Mouse (Mus musculus) limb, embryonic 13.5 days (tissue): Measurements from ENCODE around the gene Jsrp1. TPM values are rescaled to one million over a fixed set of nuclear protein-coding genes. Genes with fewer than 3 reads are reported as not detected.

Experiments
- ATAC-seq: fragments of 200-750 bp; cut with Nextera tagmentation; 2 replicates; pipeline ENCODE4 v1.8.0; 2017; ENCODE audit warnings: low read depth, moderate number of reproducible peaks, moderate TSS enrichment; ENCODE audit not compliant: low FRiP score
- H3K27ac ChIP-seq: fragments of 300-500 bp; sonication (generic); 2 replicates; pipeline ENCODE4 v1.5.1; 2015; ENCODE audit warnings: inconsistent platforms, mild to moderate bottlenecking, moderate library complexity
- H3K27me3 ChIP-seq: fragments of 300-500 bp; sonication (generic); 2 replicates; pipeline ENCODE4 v1.6.1; 2015; ENCODE audit warnings: mild to moderate bottlenecking, inconsistent platforms
- H3K36me3 ChIP-seq: fragments of 300-500 bp; sonication (generic); 2 replicates; pipeline ENCODE4 v1.6.1; 2015; ENCODE audit warnings: inconsistent platforms, mild to moderate bottlenecking, moderate library complexity
- H3K4me1 ChIP-seq: fragments of 300-500 bp; sonication (generic); 2 replicates; pipeline ENCODE4 v1.6.1; 2015; ENCODE audit warnings: inconsistent platforms
- H3K4me2 ChIP-seq: fragments of 300-500 bp; sonication (generic); replicated peaks from 2 replicates; pipeline ENCODE4 v1.6.1; 2015; ENCODE audit warnings: inconsistent platforms, mild to moderate bottlenecking, moderate library complexity
- H3K4me3 ChIP-seq: fragments of 300-500 bp; sonication (generic); 2 replicates; pipeline ENCODE4 v1.5.1; 2015; ENCODE audit warnings: moderate library complexity, mild to moderate bottlenecking, inconsistent platforms
- H3K9ac ChIP-seq: fragments of 300-500 bp; sonication (generic); 2 replicates; pipeline ENCODE4 v1.6.1; 2015; ENCODE audit warnings: mild to moderate bottlenecking, inconsistent platforms
- H3K9me3 ChIP-seq: fragments of 300-500 bp; sonication (generic); 2 replicates; pipeline ENCODE4 v1.6.1; 2016; ENCODE audit warnings: inconsistent platforms
- WGBS: fragments of 180-500 bp; shearing (Covaris S2); methylation state at CpG from one replicate; pipeline ENCODE4 v1.1.7; 2015; 5-methylcytosine and 5-hydroxymethylcytosine counted together
- polyA plus RNA-seq: library from polyadenylated mRNA; unstranded; fragments of >200 nt; fragmentation: Nextera tagmentation; extraction: Ambion mirVana; gene quantifications from 2 replicates; pipeline ENCODE4 v1.2.1, GENCODE M21; 2015

Gene Jsrp1
- polyA plus RNA-seq, 1 experiment from 2014 or later = 4.5 TPM

DNA sequence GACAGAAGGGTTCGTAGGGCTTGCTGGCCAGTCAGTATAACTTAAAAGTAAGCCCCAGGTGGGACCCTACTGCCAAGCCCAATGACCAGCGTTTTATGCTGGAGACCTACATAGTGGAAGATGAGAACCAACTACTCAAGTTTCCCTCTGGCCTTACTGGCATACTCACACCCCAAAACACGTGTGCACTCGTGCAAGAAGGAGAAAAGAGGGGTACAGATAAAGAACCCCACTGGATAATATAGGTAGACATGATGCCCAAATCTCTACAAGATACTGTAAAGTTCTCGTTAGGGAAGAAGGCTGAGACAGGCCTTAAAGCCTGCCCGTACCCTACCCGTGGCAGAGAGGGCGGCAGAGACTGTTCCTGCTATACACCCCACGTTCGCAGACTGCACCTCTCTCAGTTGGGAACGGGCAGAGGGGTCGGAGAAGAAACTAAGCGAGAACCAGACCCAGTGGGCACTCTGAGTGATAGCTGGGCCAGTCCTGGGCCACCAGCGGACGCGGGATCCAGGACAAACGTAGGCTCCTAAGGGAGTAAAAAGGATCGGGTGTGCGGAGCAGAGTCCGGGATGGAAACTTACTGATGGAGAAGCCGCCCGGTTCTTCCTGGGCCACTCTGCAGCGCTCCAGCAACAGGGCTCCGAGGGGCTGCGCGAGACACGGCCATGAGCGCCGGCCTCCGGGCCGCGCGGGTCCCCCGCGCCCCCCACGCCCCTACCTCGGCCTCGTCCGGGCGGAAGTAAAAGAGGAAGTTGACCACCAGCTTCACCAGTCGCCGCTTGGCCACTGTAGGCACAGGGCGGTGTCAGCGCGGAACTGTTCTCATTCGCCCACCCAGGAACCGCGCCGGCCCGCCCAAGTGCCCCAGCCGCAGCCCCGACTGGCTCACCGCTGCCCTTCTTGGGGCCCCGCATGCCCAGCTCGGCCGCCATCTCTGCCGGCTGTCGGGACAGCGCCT lies 15.8 kb downstream of the Jsrp1 start:
- Histone ChIP-seq H3K9me3 (no peaks in the 10 kb centered on the region), H3K36me3 (peaks cover 68% of the 10 kb centered on the region), H3K9ac (peak overlapping the region; percentile 99), H3K27ac (peak overlapping the region; percentile 98), H3K4me1 (peaks cover 27% of the 10 kb centered on the region), H3K4me2 (peak overlapping the region; percentile 92), H3K27me3 (no peaks in the 10 kb centered on the region), H3K4me3 (peak overlapping the region; percentile 89)
- WGBS = 2% methylated on average over 59 of the region's 59 CpGs
- ATAC-seq = peak; percentile 57

DNA sequence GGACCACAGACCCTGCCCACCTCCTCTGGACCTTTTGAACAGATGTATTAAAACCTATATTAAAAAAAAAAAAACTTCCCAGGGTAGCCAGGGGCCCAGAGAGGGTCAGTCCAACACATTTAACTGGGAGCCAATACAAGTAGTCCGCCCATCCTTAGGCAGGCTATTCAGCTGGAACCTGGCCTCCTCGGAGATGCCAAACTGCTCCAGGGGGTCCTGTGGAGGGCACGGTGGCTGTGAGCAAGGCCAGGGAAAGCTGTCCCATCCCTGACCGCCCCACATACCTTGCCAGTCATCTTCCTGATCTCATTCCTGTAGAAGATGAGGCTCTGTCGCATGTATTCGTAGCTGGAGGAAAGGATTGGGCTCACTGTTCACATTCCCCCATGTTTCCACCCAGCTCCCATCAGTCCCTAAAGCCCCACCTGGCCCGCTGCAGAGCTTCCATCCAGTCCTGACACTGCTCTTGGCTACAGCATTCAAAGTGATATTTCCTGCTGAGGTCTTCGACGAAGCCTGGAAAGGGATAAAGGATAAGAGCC lies 16.9 kb downstream of the Jsrp1 start:
- no peak for ATAC-seq

DNA sequence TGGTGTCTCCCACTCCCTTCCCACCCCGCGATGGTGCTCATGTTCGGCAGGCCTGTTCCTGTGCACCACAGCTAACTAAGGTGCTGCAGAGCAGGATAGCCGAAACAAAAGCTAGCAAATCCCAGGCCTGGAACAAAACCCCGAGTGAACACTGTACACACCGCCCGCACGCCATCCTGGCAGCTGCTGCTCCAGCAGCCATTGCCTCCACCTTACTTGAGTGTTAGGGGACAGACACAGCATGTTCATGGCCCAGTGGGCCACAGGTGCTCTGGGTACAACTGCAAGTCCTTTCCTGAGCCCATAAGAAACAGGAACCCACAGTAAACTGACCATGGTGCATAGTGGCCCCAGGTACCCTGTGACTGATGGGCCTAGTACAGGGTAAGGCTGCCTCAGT lies 18.5 kb downstream of the Jsrp1 start:
- Histone ChIP-seq H3K27ac (no peak overlapping the region), H3K4me2 (no peak overlapping the region), H3K4me3 (no peak overlapping the region), H3K36me3 (peaks cover 69% of the 10 kb centered on the region), H3K4me1 (peaks cover 20% of the 10 kb centered on the region), H3K27me3 (no peaks in the 10 kb centered on the region), H3K9me3 (no peaks in the 10 kb centered on the region), H3K9ac (no peak overlapping the region)
- WGBS = 88% methylated on average over 8 of the region's 8 CpGs
- no peak for ATAC-seq

More for the DNA sequence above, 16.9 kb downstream of the Jsrp1 start:
- H3K27me3 ChIP-seq = no peaks in the 10 kb centered on the region
- peak overlapping the region; percentile 89 for H3K4me3 ChIP-seq
- H3K9me3 ChIP-seq = no peaks in the 10 kb centered on the region
- H3K4me1 ChIP-seq = peaks cover 27% of the 10 kb centered on the region
- peak overlapping the region; percentile 99 for H3K9ac ChIP-seq
- peaks cover 68% of the 10 kb centered on the region for H3K36me3 ChIP-seq
- H3K27ac ChIP-seq = no peak overlapping the region; the same call in 1 of the 2 replicates
- WGBS = 93% methylated on average over 9 of the region's 9 CpGs
- H3K4me2 ChIP-seq = peak overlapping the region; percentile 92

DNA sequence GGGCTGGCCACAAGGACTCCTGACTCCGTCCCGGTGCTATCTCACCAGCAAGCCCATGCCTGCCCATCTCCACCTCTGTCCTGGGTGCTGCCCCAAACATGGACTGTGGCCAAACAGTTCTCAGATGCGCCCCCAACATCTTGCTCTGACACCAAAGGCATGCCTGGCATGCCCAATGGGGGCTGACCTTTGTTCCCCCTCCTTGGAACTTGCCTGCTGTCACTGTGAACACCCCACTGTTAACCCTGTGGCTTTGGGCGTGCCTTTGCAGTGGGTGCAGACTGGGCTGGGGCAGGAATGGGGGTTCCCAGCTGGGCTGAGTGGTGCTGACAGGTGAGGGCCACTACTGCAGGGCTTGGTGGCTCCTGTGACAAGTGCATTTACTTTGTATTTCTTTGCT lies 19.5 kb downstream of the Jsrp1 start:
- no peaks in the 10 kb centered on the region for H3K9me3 ChIP-seq
- H3K36me3 ChIP-seq = peaks cover 77% of the 10 kb centered on the region
- no peak overlapping the region for H3K4me2 ChIP-seq
- peaks cover 14% of the 10 kb centered on the region for H3K4me1 ChIP-seq
- H3K4me3 ChIP-seq = no peak overlapping the region
- no peak for ATAC-seq
- no peaks in the 10 kb centered on the region for H3K27me3 ChIP-seq
- H3K27ac ChIP-seq = no peak overlapping the region
- no peak overlapping the region for H3K9ac ChIP-seq
- WGBS = 84% methylated on average over 4 of the region's 4 CpGs

DNA sequence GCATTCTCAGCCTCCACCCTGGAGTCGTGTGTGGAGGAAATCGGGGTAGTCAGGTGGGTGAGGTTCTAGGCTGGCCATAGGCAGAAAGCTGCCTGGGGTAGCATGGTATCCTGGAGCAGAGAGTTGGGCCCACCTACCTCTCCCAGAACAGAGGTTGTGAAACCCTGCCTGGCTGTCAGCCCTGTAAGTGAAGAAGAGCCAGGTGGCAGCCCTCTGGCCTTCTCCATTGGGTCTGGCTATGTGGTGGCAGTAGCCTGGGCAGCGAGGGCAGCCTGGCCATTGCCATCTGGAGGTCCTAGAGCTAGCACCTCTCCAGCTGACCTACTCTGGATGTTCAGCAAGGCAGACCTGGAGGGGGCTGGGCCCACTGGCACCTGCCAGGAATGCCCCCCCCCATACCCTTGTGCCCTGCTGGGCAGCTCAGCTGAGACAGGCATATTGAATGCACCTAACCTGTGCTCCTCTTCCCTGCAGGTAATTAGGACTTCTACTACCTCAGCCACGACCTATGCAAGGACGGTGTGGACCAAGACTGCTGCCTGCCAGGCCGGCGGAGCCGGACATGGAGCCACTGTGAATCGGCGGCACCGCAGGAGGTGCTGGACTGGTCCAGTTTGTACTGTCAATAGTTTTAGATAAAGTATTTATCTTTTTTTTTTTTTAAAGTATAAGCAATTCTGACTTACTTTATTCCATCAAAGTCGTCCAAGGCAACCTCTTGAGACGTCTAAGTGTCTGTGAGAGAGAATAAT lies 20.1 kb downstream of the Jsrp1 start:
- WGBS = 90% methylated on average over 13 of the region's 13 CpGs
- H3K27ac ChIP-seq = no peak overlapping the region
- ATAC-seq = no peak
- no peaks in the 10 kb centered on the region for H3K9me3 ChIP-seq
- H3K4me1 ChIP-seq = peaks cover 14% of the 10 kb centered on the region
- no peaks in the 10 kb centered on the region for H3K27me3 ChIP-seq
- H3K36me3 ChIP-seq = peaks cover 83% of the 10 kb centered on the region
- H3K9ac ChIP-seq = no peak overlapping the region
- no peak overlapping the region for H3K4me3 ChIP-seq
- no peak overlapping the region for H3K4me2 ChIP-seq

DNA sequence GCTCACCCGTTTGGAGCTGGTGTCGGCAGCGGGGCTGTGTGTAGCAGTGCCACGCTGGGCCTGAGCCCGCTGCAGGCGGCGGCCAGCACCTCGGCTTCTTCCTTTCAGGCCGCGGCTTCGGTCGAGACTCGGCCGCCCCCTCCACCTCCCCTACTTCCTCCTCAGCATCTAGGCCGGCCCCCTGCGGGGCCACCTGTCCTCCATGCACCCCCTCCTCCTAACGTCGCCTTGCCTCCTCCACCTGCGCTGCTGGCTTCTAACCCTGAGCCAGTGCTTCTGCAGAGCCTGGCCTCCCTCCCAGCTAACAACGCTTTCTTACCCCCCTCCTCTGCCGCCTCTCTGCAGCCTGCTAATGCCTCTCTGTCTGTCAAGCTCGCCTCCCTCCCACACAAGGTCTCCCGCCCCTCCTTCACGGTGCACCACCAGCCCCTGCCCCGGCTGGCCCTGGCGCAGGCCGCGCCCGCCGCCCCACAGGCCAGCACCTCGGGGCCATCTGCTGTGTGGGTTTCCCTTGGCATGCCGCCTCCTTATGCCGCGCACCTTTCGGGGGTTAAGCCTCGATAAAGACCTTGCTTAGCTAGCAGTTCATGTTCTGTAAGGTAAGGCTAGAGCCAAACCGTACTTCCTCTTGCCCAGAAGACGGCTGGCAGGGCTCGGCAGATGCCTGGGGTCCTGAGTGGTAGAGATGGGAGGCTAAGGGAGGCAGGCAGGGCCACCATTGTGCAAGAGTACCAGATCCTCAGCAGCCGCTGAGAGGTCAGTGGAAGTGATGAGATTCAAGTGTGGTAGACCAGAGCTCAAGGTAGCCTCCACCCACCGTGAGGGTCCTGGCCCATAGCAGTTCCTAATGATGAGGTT lies 20.9 kb downstream of the Jsrp1 start:
- no peak overlapping the region for H3K9ac ChIP-seq
- no peak overlapping the region for H3K27ac ChIP-seq
- H3K9me3 ChIP-seq = no peaks in the 10 kb centered on the region
- H3K4me2 ChIP-seq = no peak overlapping the region
- no peaks in the 10 kb centered on the region for H3K27me3 ChIP-seq
- 73% methylated on average over 41 of the region's 41 CpGs for WGBS
- peaks cover 91% of the 10 kb centered on the region for H3K36me3 ChIP-seq
- no peak for ATAC-seq
- peaks cover 14% of the 10 kb centered on the region for H3K4me1 ChIP-seq
- H3K4me3 ChIP-seq = no peak overlapping the region

DNA sequence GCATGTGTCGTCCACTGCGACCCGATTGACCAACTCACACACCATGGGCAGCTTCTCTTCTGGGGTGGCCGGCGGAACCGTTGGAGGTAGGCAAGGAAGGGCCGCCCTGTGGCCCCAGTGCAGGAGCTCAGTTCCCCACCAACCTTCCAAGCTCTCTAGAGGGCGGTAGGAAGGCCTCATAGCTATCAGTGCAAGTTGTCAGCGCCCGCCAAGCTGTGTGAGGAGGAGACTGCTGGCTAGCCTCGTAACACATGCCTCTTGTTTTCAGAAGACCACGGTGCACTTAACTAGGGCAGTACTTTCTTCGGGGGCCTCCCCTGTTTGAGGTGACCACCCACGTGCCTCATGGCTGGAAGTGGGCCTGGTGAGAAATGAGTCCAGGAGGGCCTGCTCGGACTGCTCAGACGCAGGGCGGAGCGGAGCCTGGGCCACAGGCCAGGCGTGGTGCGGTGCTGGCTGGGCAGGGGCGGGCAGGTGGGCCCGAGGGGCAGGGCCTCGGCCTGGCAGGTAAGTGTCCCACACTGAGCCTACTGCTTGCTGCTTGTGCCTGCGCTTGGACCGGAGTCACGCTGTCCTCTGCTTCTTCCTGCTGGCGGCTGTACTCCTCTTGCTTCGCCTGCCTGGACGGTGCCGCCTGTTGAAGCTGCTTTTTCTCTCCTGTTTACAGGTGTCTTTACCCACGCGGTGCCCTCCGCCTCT lies 21.7 kb downstream of the Jsrp1 start:
- H3K4me3 ChIP-seq = no peak overlapping the region
- H3K27ac ChIP-seq = no peak overlapping the region
- no peak overlapping the region for H3K4me2 ChIP-seq
- no peak for ATAC-seq
- H3K4me1 ChIP-seq = peaks cover 7% of the 10 kb centered on the region
- H3K9me3 ChIP-seq = no peaks in the 10 kb centered on the region
- no peaks in the 10 kb centered on the region for H3K27me3 ChIP-seq
- 78% methylated on average over 33 of the region's 33 CpGs for WGBS
- no peak overlapping the region for H3K9ac ChIP-seq
- peaks cover 98% of the 10 kb centered on the region for H3K36me3 ChIP-seq

DNA sequence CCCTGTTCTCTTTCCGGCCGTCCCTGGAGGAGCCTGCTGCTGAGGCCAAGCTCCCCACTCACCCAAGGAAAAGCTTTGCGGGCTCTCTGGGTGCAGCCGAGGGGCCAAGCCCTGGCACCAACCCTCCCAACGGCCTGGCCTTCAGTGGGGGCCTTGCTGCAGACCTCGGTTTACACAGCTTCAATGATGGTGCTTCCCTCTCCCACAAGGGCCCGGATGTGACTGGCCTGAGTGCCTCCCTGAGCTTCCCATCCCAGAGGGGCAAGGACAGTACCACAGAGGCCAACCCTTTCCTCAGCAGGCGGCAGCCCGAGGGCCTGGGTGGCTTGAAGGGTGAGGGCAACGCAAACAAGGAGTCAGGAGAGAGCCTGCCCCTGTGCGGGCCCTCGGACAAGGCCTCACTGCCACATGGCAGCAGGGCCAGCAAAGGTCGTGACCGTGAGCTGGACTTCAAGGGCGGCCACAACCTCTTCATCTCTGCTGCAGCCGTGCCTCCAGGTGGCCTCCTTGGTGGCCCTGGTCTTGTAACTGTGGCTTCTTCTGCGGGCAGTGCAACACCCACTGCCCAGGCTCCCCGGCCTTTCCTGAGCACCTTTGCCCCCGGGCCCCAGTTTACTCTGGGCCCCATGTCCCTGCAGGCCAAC lies 22.4 kb downstream of the Jsrp1 start:
- WGBS = 86% methylated on average over 19 of the region's 19 CpGs
- no peak overlapping the region for H3K9ac ChIP-seq
- H3K27me3 ChIP-seq = no peaks in the 10 kb centered on the region
- no peak overlapping the region for H3K27ac ChIP-seq
- H3K4me1 ChIP-seq = peaks cover under 1% of the 10 kb centered on the region; the same call in 1 of the 2 replicates
- no peak overlapping the region for H3K4me3 ChIP-seq
- no peaks in the 10 kb centered on the region for H3K9me3 ChIP-seq
- H3K36me3 ChIP-seq = peaks cover 98% of the 10 kb centered on the region
- no peak overlapping the region for H3K4me2 ChIP-seq
- no peak for ATAC-seq

DNA sequence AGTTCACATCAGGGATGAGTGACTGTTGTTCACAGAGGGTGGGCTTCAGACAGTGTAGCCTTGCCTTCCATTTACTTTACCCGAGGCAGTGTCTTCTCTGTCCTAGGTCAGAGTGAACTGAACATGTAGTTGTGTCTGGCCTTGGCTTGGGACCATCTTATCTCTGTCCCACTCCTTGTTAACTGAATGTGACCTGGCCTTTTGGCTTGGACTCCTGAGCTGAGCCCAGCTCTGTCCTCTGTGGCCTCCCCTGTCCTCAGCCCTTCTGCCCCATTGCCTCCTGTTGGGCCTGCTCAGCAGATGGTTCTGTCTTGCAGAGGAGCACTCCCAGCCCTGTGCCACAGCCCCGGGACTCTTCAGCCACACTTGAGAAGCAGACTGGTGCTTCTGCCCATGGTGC lies 25.8 kb downstream of the Jsrp1 start:
- H3K27ac ChIP-seq = no peak overlapping the region
- H3K27me3 ChIP-seq = no peaks in the 10 kb centered on the region
- 83% methylated on average over 2 of the region's 2 CpGs for WGBS
- H3K4me1 ChIP-seq = no peaks in the 10 kb centered on the region
- no peak overlapping the region for H3K4me3 ChIP-seq
- no peak overlapping the region for H3K4me2 ChIP-seq
- H3K36me3 ChIP-seq = peaks cover 98% of the 10 kb centered on the region
- no peaks in the 10 kb centered on the region for H3K9me3 ChIP-seq
- ATAC-seq = no peak
- H3K9ac ChIP-seq = no peak overlapping the region; the same call in 1 of the 2 replicates

DNA sequence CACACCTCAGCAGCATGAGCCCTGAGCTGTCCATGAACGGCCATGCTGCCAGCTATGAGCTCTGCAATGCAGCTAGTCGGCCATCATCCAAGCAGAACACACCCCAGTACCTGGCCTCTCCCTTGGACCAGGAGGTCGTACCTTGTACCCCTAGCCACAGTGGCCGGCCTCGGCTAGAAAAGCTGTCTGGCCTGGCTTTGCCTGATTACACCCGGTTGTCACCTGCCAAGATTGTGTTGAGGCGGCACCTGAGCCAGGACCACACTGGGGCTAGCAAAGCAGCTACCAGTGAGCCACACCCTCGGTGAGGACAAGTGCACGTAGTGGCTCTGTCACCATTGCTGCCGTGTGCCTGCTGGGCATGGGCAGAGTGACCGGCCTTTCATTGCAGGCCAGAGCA lies 27.3 kb downstream of the Jsrp1 start:
- Histone ChIP-seq H3K9me3 (no peaks in the 10 kb centered on the region), H3K4me2 (no peak overlapping the region), H3K27ac (no peak overlapping the region), H3K4me1 (no peaks in the 10 kb centered on the region), H3K9ac (no peak overlapping the region), H3K36me3 (peaks cover 98% of the 10 kb centered on the region), H3K27me3 (no peaks in the 10 kb centered on the region), H3K4me3 (no peak overlapping the region)
- WGBS = 94% methylated on average over 11 of the region's 11 CpGs
- ATAC-seq = no peak

DNA sequence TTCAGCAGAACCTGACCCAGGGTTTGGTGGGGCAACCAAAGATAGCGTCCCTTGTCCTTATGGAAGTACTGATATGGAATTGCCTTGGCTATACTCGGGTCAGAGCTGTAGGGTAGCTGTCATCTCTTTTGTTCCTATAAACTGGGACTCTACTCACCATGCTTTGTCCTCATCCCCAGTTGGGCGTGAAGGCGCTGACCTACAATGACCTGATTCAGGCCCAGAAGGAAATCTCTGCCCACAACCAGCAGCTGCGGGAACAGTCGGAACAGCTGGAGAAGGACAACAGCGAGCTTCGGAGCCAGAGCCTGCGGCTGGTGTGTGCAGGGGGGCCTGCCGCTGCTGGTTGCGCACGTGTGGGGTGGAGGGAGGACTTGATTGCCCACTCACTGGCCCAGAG lies 28.4 kb downstream of the Jsrp1 start:
- no peak for ATAC-seq
- Histone ChIP-seq H3K36me3 (peaks cover 98% of the 10 kb centered on the region), H3K9me3 (no peaks in the 10 kb centered on the region), H3K9ac (no peak overlapping the region), H3K4me3 (no peak overlapping the region), H3K4me1 (no peaks in the 10 kb centered on the region), H3K27ac (no peak overlapping the region), H3K4me2 (no peak overlapping the region), H3K27me3 (no peaks in the 10 kb centered on the region)
- 93% methylated on average over 12 of the region's 12 CpGs for WGBS
